Comparison of ENCODE assay signal across 19 mouse cellular contexts in genomic region chr14:23564474-23564873, GRCm38 (mm10).
"Had no signal": no experiment of that assay in that cellular context is flagged by ENCODE, and none has a peak within 500 bp of the region (broad histone marks: within the 10 kb centered on the region; RNA-seq: fewer than 3 reads in every experiment).

No protein-coding gene starts in this region.

- H3K36me3 ChIP-seq: liver, embryonic 13.5 days; liver, embryonic 15.5 days; lung, embryonic 15.5 days had no signal

- H3K27me3 ChIP-seq: liver, embryonic 13.5 days; liver, embryonic 15.5 days; lung, embryonic 15.5 days; megakaryocyte, embryonic 14.5 days had no signal

- DNase-seq: liver, embryonic 13.5 days; liver, postnatal 0 days; lung, adult 2 months; lung, postnatal 14 days; lung, postnatal 36 days; midbrain, embryonic 14.5 days; right cerebral cortex, adult 18-20 months; right cerebral cortex, postnatal 25 days; right cerebral cortex, postnatal 4 days; spleen, adult 18-20 months; thymus, adult 18-20 months; thymus, postnatal 14 days; thymus, postnatal 36 days had no signal

- H3K4me2 ChIP-seq: liver, embryonic 13.5 days; liver, embryonic 15.5 days; lung, embryonic 15.5 days; midbrain, embryonic 11.5 days had no signal

- H3K9ac ChIP-seq: liver, embryonic 13.5 days; liver, embryonic 15.5 days; liver, postnatal 0 days; lung, embryonic 15.5 days had no signal

- H3K4me3 ChIP-seq: liver, embryonic 13.5 days; liver, embryonic 15.5 days; lung, embryonic 15.5 days; megakaryocyte, embryonic 14.5 days had no signal

- H3K27ac ChIP-seq: liver, embryonic 13.5 days; liver, embryonic 15.5 days; lung, embryonic 15.5 days; macrophage had no signal

- H3K9me3 ChIP-seq: liver, embryonic 13.5 days; liver, embryonic 15.5 days; lung, embryonic 15.5 days had no signal

- H3K4me1 ChIP-seq: liver, embryonic 13.5 days; liver, embryonic 15.5 days; megakaryocyte, embryonic 14.5 days had no signal

- ATAC-seq: liver, postnatal 0 days; lung, postnatal 0 days had no signal
